Mouse (Mus musculus): Measurements from ENCODE around the gene Tbc1d19.

Tbc1d19 gene

DNA sequence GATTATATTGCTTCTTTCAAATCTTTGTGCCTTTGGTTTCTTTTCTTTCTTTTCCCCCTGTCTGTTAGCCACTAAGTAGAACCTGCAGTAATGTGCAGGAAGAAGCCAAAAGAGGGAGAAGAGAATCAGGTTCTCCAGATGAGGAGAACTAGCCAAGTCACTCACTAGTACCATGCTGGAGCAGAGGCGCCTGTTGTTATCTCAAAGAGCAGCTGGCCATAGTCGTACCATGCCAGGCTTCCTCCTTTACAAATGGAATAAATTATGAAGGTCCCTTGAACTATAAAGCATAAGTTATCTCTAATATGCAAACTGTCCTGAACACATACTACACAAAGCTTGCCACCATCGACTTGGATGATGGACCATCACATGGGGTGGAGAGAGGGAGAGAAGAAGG, 99.8 kb downstream of the Tbc1d19 start:
- DNase-seq (ENCODE audit: low spot score in 2 of 2), result no peak

DNA sequence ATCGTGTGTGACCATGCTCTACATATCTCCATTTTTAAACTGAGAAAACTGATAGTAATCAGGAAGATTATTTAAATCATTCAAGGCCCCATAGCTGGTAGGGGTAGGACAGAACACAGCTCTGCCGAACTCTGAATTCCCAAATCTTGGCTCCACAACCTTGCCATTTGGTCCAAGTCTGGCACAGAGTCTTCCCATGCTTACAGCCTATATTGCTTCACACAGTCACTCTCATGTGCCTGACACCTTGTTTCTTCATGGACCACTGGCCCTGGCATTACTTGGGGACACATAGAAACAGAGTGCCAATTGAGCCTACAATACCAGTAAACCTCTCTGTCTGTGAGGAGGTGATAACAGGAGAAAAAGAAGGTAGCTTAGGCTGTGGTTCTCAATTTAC, 111.0 kb downstream of the Tbc1d19 start:
- no peak for DNase-seq (ENCODE audit: low spot score in 2 of 2)

DNA sequence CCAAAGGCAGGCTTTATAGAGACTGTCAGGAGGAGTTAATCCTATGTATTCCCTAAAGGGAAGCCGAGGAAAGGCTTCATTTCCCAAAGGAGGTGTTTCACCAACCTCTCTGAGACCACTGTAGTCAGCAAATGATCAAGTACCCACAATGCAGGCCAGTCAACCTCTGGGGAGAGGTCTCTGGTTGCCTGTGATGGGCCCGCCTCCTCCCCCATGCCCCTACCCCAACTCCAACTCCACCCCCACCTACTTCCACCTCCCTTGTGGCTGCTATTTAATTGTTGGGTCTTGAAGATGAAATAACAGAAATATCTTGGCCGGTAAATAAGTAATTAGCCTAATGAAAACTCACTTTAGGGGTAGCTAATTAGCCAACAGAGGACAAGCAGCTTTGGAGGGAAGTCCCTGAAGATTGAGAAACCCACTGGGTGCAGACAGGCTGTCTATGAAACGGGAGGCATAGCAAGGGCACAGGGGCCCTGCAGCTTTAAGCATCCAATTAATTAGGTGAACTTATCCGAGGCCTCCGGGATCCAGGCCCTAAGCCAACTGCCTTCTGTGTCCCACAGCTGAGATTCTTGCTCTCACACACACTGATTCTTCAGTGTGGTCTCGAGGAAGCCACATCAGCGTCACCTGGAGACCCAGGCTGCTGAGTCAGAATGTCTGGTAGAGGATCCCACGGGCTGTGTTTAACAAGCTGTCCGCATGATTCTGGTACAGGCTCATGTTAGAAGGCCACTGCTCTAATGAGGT, 112.9 kb downstream of the Tbc1d19 start:
- DNase-seq (ENCODE audit: low spot score in 2 of 2), result no peak

- DNase-seq (ENCODE audit: low spot score in 2 of 2), result no peak
Observed at GRCm38 (mm10) chr5:53924005-53924404, 114.6 kb downstream of the Tbc1d19 start.

DNA sequence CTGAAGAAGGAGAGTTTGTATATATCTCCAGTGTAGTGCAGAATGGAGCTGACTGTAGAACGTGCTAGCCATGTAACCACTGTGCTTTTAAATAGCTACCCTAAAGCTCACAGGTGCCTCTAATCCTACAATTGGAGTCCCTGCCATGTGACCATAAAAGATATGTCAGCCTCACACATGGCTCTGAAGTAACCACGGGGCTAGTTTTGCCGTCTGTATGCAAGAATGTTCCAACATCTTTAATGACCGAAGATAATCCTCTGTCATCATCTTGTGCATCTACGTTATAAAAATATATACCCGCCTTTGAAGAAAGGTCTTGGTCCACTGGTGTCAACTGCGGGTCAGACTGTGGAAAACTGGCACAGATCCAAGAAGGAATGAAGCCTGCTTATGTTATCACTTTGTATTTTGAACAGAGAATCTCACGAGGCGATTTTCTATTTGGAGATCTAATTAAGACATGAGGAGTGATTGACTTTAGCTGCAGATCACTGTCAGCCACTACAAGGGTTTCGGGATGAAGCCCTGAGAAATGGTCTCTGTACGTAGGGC, 117.0 kb downstream of the Tbc1d19 start:
- no peak for DNase-seq (ENCODE audit: low spot score in 2 of 2)

GRCm38 (mm10) chr5:53927886-53928285, 118.5 kb downstream of the Tbc1d19 start:
- DNase-seq (ENCODE audit: low spot score in 2 of 2), result no peak

- no peak for DNase-seq (ENCODE audit: low spot score in 2 of 2)
Observed at GRCm38 (mm10) chr5:53928537-53928936, 119.1 kb downstream of the Tbc1d19 start.

DNA sequence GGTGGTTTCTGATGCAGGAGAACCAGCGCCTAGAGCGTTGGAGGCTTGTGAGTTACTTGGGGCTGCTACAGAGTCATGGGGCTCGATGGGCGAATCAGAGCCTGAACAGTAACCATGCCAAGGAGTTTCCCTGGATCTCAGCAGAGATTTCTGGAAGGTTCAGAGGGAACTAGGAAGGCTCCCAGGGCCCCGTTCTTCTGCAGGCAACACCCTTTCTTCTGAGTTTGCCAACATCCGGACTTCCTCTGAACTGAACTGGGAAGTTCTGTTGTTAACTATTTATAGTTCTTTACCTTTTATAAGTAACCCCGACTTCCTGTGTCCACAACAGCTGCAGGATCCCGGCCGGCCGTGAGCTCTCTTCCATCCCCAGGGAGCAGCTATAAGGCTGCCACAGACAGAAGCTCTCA, 119.8 kb downstream of the Tbc1d19 start:
- no peak for DNase-seq (ENCODE audit: low spot score in 2 of 2)

DNA sequence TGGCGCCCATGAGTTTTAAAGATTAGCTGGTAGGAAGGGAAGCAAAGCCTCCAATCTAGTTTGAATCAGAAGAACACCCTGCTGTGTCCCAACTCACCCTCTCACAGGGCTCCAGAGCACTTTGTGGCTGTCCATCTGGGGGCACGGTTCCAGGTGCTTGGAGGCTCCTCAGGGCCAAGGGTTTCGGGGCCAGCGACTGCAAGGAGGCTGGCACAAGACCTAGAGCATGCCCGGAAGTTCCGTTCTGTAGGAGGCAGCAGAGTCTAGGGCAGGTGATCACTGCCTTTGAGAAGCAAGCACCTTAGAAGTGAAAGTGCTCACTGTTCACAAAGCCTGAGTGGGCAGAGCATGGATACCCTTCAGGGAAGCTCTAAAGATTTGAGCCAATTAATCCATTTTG, 120.4 kb downstream of the Tbc1d19 start:
- no peak for DNase-seq (ENCODE audit: low spot score in 2 of 2)

GRCm38 (mm10) chr5:53931011-53931410, 121.6 kb downstream of the Tbc1d19 start:
- no peak for DNase-seq (ENCODE audit: low spot score in 2 of 2)

DNA sequence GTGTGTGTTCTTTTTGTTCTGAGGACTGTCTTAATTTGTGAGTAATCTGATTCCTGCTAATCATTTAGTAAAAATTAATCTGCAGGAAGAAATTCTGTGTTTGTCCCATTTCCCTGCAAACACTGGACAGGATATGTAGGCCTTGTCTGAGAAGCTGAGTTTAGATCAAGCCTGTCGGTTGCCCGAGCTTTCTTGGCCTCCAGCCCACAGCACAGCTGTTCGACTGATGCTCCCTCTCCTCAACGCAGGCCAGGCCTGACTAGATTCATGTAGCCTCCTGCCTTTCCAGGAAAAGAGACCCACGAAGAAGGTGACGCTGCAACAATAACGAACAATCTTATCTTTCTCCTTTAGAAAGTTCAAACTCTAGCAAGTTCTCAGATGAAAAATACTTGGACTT, 124.2 kb downstream of the Tbc1d19 start:
- DNase-seq (ENCODE audit: low spot score in 2 of 2), result peak; percentile 67 to 78

DNA sequence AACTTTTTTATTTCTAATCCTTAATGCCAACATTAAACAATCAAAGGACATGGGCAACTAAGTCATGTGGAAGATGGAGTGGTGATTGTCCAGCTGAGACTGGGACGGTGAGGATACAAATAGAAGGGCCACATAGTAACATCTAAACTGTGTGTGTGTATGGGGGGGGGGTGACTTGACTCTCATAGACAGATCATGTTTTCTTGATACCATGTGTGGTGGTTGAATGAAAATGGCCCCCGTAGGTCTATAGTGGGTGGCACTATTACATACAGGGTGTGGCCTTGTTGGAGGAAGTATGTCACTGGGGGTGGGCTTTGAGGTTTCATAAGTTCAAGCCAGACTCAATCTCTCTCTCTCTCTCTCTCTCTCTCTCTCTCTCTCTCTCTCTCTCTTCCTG, 124.6 kb downstream of the Tbc1d19 start:
- no peak for DNase-seq (ENCODE audit: low spot score in 2 of 2)

GRCm38 (mm10) chr5:53934826-53935225, 125.4 kb downstream of the Tbc1d19 start:
- DNase-seq (ENCODE audit: low spot score in 2 of 2), result no peak

DNA sequence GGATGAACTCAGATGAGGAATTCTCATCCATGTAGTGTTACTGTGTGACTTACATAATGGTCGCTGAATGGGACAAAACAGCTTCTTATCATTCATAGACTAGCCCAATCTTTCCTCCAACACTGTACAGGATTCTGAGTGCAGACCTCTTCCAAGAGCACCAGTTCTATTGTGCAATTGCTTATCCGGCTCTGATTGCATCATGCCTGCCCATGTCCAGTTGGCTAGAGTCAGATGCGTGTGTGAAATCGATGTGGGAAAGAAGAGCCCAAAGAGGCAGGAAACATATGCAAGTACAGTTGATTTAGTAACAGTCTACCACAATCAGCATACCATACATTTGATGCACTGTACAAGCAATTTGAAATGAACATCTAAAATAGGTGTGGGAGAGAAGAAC, 127.8 kb downstream of the Tbc1d19 start:
- no peak for DNase-seq (ENCODE audit: low spot score in 2 of 2)

GRCm38 (mm10) chr5:53939026-53939425, 129.6 kb downstream of the Tbc1d19 start:
- DNase-seq (ENCODE audit: low spot score in 2 of 2), result no peak

- DNase-seq (ENCODE audit: low spot score in 2 of 2), result no peak
Observed at GRCm38 (mm10) chr5:53941322-53942024, 132.1 kb downstream of the Tbc1d19 start.

- no peak for DNase-seq (ENCODE audit: low spot score in 2 of 2)
Observed at GRCm38 (mm10) chr5:53942332-53942731, 132.9 kb downstream of the Tbc1d19 start.

DNA sequence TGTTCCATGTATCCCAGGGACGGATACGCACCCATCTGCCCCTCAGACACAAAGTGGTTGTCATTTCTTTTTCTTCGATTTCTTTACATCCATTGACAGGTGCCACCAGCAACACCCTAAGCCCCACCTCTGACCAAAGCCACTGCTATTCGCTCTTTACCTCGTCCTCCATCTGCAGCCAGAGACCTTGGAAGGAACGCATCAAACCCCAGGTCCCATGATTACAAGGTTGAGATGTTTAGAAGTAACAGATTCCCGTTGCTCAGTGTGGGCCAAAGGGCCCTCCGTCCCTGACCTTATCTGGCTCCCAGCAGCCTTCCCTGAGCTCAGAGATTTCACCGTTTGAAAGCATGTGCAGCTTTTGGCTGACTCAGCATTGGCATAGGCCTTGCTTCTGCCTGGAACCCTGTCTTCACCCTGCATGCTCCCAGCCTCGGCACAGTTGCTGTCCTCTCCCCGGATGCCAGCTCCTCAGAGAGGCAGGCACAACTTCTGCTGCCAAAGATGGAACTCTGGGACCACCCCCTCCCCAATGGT, 134.0 kb downstream of the Tbc1d19 start:
- no peak for DNase-seq (ENCODE audit: low spot score in 2 of 2)

GRCm38 (mm10) chr5:53946747-53947146, 137.3 kb downstream of the Tbc1d19 start:
- DNase-seq (ENCODE audit: low spot score in 2 of 2), result no peak

DNA sequence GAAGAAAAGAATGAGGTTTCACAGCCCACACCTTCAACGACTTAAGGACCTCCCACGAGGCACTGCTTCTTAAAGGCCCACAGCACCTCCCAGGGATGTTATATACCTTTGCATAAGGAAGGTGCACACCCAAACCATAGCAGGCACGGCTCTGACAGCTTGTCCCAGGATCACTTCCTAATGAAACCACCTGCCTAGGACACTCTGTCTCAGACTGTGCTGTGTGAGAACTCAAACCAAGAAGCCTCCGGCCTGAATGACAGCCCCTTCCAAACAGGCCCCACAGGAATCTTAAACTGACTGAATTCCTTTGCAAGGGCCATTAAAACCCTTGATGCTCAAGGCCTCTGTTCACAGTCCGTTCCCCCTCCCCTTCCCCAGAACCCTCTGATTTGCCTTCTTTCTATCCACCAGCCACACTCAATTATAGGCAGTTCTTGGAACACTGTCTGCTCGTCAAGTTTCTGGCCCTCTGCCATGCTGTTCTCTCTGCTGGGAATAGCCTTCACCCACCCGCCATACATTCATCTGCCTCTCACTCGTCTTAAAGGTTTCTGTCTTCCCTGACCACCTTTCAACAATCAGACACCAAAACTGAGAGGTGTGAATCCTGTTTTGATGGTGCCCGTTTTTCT, 138.3 kb downstream of the Tbc1d19 start:
- no peak for DNase-seq (ENCODE audit: low spot score in 2 of 2)

DNA sequence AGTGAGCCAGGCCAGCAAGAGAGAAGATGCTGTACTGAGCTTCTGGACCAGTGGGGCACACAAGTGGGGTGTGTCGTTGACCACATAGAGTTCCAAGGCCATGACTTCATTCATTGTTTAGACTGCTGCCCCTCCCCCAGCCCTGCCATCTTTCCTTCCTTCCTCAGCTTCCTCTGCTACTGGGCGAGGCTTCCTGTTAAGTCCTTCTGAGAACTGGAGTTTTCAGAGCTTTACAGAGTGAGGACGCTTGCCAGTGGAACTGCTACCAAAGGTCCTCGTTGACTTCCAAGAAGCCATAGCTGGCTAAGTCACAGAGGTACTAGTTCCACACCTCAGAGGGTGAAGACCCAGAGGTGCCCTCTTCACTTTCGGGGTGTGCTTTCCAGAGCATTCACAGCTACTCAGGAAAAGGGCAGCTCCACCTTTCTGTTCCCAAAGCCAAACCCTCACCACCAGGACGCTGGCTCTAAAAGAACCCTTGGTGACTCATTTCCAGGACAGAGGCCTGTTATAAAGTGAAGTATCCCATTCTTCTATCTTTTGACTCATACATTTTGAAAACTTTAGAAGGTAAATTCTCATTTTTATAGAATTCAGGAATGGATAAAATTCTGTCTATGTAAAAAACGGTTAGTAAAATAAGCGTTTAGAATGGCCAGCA, 139.3 kb downstream of the Tbc1d19 start:
- DNase-seq (ENCODE audit: low spot score in 2 of 2), result no peak

- no peak for DNase-seq (ENCODE audit: low spot score in 2 of 2)
Observed at GRCm38 (mm10) chr5:53950189-53950588, 140.8 kb downstream of the Tbc1d19 start.
